Mouse (Mus musculus) erythroblast, embryonic 14.5 days (primary cell): ENCODE results near the gene Tcp10c.
"Not testable (repeated sequence)": the region's sequence is repeated elsewhere in the genome, so short reads cannot be mapped to it uniquely, and the experiment has no call there.

Experiments
- GATA1 ChIP-seq: IDR thresholded peaks from 2 replicates; pipeline ENCODE4 v1.6.1; 2012; ENCODE audit warnings: low read length, inconsistent platforms, mixed read lengths
- TAL1 ChIP-seq: IDR thresholded peaks from 3 replicates; pipeline ENCODE4 v1.6.1; 2012; ENCODE audit warnings: low read length, inconsistent platforms, mixed read lengths

- not testable (repeated sequence) for TF ChIP-seq GATA1, TAL1
These were observed 16.4 kb upstream of the Tcp10c start for GRCm38 (mm10) chr17:13337931-13338330.
